Mouse (Mus musculus): ENCODE measurements around the gene Npas3.

Npas3 gene

DNA sequence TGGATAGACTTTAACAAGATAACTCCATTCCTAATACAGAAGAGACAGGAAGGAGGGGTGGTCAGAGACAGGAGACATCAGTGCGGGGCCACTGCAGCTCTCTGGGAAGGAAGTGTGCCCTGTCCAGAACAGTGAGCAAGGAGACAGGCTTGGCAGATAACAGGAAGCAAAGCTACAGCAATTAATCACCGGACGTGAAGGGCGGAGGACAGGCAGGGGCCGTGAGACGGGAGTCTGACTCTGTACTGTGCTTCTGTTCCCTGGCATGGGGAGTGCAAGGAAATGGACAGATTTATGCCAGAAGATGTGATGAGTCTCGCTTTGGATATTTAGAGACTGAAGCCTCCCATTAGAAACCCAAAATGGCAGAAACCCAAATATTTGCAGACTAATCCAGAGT lies 47.3 kb downstream of the Npas3 start:
- DNase-seq (ENCODE audit: low spot score): no peak

DNA sequence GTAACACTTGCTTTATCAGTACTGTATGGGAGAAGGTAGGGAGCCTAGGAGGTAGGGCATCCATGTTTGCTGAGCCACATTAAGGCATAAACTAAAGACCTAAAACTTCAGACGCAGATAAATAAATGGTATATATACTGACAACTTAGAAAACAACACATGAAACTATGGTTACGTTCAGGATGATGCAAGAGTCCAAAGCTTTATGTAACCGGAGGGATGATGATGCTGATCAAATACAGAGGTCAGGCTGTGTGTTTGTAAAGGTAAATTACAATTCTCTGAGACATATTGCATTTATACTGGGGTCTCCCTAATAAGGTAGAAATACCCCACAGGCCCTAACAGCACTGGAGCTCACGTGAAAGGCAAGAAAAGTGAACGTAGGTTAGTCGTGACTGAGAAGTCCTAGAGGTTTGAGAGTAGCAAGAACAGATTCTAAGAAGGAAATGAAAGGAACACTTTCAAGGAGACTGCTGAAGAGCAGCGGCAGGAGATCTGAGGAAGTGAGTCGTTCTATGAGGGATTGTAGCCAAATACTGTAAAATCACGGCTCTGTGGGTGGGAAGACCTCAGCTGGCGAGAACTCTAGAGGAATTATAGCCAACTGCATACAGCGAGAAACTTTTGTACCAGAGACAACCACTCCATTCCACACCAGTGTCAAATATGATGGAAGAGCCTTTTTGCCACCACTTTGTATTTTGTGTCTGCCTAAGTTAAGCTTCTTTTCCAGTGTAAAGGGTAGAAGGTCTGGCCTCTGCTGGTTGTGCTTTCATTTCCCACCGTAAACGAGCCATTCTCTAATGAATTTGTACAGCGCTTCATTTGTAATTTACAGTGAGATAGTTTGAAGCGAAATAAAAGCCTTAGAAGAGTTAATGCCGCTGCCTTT lies 49.7 kb downstream of the Npas3 start:
- DNase-seq (ENCODE audit: low spot score): no peak

DNA sequence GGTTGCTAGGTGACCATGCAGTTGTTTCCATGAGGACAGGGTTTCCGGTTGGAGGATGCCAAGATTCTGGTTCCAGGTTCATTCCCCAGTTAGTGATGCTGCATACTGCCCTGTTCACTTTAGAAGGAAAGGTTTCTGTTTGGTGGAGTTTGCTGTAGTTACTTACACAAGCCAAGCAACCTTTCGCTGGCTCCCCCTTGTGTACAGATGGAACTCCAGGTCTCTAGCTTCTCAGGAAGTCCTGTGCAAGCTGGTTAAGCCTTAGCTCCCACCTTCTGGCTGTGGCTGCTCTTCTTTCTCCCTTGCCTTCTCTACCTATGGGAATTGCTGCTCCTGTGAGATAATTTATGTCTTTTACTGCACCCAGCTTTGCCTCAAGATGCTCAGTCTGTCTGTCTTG lies 52.5 kb downstream of the Npas3 start:
- DNase-seq (ENCODE audit: low spot score): peak; percentile 61

DNA sequence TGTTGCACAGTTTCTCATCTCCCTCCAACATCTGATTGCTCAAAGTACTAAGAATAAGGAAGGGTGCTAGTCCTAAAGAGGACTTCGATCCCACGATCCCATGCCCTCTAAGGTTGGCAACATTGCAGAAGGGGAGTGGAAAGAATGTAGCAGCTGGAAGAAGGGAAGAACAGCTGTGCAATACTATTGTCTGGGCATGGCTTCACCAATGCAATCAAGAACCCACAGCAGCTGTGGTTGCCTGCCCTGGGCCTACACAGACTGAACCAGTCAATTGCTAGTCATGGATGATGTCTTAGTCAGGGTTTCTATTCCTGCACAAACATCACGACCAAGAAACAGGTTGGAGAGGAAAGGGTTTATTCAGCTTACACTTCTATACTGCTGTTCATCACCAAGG lies 53.7 kb downstream of the Npas3 start:
- no peak for DNase-seq (ENCODE audit: low spot score)

DNA sequence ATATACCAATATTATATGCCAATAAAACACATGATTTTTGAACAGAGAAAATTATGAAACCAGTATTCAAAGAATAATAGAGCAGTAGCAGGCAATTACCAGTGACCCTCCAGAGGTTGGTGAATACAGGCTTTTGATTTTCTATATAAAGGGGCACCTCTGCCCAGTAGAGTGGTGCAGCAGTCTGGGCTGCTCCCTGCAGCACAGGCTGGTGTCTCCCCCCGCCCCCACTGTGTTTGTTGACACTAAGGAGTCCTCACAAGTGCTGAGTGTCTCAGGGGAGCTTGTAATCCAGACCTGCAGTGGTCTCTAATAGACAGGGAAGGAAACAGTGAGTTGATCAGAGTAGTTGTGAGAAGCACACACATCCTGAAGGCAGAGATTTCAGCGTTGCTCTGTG lies 68.2 kb downstream of the Npas3 start:
- peak; percentile 42 for DNase-seq (ENCODE audit: low spot score)

DNA sequence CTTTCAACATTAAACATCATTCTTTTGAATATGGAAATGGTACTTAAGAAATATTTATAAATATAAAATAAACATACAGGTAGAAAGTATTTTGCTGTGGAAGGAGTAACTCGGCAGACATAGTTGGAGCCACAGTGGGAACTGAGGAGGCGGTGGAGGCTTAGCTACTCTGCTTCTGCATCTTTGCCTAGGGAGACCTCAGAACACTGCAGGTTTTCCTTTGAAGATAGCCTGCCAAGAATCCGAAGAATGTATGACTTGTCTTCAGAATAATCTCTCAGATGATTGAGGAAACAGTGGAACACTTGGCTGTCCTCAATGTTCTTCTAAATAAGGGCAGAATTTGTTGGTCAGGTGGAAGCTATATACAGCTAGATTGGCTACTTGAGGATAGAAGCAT lies 69.3 kb downstream of the Npas3 start:
- DNase-seq (ENCODE audit: low spot score): no peak

DNA sequence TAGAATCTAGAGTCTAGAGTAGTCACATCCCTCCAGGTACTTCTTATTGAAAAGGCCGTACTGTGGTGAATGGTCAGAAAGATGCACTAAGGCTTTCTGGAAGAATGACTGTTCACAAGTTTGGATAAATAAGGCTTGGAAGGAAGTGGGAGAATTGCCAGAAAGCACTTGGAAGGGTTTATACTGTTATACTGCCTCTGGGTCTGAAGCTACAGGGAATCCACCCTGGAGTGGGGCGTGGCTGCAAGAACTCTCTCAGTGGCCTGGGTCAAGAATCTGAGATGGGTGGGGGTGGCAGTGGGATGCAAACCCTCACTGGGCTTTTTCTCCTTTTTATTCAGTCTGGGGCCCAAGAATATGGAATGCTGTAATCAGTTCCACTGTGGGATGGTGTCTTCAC lies 72.0 kb downstream of the Npas3 start:
- DNase-seq (ENCODE audit: low spot score): no peak

DNA sequence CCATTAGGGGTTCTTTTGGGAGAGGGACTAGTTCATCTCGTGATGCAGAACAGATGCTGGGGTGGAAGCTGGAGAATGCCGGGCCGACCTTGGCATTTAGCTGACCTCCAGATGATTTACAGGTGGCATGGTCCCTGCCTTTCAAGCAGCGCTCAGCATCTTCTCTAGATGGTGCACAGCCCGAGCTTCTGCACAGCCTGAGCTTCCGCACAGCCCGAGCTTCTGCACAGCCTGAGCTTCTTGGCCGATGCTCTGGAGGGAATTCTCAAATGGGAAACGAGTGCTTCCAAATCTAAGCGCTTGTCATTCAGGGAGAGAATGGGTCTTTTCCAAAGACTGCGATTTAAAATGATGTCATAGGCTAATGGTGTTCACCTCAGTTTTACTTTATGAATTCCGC lies 72.5 kb downstream of the Npas3 start:
- DNase-seq (ENCODE audit: low spot score): no peak

DNA sequence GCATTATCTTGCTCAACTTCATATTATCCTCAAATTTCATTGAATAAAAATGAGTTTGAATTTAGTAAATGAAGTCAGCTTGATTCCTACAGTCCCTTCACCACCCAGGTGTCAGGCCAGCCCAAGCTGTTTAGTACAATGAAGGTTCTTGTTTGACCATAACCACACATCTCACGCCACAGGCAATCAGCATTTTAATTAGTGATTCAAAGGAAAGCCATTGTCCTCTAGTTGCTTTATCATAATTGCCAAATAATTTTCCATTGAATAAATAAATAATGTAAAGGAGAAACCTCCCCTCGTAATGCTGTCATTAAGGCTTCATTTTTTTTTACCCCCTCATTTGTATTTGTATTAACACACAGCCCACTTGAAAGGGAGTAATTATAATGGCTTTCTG lies 73.5 kb downstream of the Npas3 start:
- peak; percentile 59 for DNase-seq (ENCODE audit: low spot score)

DNA sequence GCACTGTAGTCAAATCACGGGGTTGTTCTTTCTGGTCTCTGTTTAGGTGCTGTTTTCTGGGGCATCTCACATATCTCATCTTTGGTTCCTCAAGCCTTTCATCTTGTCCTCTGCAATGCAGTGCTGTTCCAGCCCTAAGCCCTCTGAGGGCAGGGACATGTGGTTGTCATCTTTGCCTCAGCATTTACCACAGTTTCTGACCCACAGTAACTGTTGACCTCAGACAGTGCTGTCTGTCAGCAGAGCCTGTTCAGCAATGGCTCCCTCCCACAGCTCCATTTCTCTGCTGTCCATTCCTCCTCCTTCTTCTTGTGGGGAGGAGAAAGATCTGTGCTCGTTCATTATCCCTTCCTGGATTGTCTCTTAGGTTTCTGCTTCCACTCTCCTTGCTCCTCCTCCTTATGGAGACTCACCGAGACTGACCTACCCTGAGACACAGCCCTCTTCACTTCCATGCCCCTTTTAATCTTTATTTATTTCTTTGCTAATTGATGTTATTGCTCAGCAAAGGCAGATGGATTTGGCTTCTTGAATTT lies 79.2 kb downstream of the Npas3 start:
- no peak for DNase-seq (ENCODE audit: low spot score)

DNA sequence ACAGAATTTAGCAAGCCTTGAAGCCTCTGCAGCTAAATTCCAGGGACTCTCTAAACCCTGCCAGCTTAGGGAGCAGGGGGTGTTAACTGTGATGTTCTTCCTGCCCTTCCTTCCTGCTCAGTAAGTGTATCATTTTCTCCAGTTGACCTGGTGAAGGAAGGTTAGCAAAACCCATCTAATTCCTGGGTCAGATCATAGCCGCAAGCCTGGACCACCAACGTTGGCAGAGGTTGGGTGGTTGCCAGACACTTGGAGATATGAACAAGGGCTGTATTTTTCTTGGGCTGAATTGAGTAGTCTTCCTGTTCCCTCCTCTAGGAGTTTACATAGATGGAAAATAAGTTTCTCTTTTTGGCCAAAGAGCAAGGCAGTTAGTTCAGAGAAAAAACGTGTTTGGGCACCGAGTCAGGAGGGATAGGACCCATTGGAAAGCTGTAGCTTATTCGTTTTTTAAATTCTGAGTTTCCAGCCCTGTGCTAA lies 79.8 kb downstream of the Npas3 start:
- DNase-seq (ENCODE audit: low spot score): no peak

DNA sequence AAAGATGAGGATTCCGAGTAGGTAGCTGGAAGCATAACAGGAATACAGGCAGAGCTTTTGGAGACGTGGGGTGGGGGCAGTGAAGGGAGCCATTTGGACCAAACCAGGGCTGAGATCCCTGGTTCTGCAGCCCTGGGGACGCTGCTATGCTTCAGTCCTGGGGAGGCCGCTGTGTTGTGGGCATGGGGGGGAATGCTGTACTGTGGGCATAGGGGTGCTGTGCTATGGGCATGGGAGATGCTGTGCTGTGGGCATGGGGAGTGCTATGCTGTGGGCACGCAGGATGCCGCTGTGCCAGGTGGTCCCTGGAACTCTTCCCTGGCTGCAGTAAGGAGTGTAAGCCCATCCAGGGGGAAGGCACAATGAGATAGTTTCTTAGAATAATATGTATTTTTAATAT lies 81.7 kb downstream of the Npas3 start:
- no peak for DNase-seq (ENCODE audit: low spot score)

DNA sequence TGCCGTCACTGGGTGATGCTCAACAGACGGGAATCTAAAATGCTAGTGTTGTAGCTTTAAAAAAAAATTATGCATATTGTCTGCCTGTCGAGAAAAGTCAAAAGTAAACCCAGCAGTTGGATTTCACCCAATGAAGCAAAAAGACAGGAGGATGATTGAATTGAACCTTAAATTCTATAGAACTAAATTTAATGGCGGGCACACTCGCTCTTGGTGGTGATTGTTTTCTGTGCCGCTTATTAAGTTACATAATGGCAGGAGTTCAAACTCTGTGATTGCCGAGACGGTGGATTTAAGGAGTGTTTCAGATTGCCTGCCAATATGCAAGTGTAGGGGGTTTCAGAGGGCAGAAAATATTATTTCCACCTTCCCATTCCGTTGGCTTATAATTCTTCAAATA lies 82.9 kb downstream of the Npas3 start:
- DNase-seq (ENCODE audit: low spot score): no peak

DNA sequence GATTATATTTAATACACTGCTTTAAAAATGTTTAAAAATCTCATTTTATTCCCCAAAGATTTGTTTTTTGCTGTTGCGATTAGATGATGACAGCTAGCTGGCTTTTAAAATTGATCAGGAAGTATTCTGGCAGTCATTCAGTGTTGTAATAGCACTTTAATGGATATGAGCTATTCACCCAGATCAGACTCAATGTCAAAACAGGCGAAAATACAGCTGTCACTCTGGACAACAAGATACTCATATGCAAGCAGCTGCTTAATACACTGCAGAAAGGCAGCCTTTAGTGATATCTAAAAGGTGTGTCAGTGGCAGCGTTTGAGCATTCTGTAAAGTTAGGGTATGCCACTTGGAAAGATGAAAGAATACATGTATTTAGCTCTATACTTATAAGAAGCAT lies 83.3 kb downstream of the Npas3 start:
- DNase-seq (ENCODE audit: low spot score): no peak

DNA sequence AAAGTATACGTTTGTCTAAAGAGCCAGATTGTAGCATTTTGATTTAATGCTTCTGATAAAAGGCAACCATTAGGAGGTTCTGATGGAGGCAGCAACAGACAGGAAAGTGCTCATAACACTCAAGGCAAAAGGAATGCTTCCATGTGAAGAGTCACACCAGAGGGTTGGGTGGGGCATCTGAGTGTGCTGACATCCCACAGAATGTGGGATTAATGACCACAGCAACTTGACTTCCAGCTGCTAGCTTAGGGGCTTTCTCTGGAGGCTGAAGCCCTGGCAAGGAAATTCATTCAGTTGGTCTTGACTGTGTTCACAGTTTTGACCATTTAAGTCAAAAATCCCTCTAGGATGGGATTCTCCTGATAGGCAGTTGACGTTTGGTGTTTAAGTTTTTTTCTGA lies 84.8 kb downstream of the Npas3 start:
- DNase-seq (ENCODE audit: low spot score): no peak

DNA sequence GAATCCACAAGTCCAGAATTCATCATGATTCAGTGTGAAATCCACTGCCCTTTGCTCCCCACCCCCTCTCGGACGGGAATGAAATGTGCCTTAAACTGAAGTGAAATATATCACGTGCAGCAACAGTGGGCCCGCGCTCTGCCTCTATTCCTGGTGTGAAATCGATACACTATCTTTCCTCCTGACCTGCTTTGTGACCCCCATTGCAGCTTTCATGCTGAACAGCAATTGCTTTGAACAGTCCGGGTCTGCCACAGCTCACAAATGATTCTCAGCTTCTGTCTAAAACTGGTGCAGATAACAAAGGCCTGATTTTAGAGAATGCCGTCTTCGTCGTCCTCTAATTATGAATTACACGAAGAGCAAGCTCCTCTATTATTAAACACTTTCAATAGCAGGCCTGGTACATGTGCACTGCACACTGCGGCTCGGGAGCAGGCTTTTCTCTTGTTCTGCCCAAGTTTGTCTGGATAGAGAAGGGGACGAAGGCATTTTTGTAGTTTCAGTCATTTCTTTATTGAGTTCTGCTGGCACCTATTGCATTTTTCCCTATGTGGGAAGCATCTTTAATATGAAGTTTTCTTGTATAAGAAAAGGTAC lies 90.0 kb downstream of the Npas3 start:
- peak; percentile 70 for DNase-seq (ENCODE audit: low spot score)

DNA sequence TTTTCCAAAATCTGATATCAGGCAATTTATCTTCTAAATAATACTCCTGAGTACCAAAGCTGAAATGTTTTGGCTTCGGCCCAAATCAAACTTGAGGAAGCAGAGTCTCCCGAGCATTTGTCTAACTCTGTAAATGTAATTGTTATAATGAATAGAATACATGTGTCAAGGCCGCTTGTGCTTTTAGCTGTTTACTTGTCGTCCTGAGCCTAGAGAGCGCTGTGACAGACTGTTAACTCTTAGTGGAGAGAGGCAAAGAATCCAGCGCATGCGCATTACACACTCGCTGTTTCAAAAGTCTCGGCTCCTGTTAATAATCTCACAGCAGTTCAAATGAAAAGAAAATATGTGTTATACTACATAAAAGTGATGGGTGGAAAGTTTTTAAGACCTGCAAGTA lies 94.3 kb downstream of the Npas3 start:
- peak; percentile 55 for DNase-seq (ENCODE audit: low spot score)

DNA sequence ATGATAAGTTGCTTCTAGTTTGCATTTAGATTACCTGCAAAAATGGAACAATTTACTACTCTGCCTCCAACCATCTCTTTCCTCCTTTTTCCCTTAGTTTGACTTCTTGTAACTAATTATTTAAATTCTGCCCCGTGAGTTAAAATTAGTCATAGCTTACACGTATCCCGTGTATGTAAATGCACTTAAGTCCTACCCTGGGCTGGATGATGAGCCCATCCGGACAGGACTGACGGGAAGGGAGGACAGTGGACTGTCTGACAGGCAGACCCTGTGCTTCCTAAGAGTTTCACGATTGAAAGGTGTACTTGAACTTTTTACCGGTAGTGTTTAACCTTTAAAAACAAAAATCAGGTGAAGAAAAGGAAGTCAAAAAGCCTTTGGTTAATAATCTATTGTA lies 103.4 kb downstream of the Npas3 start:
- no peak for DNase-seq (ENCODE audit: low spot score)

DNA sequence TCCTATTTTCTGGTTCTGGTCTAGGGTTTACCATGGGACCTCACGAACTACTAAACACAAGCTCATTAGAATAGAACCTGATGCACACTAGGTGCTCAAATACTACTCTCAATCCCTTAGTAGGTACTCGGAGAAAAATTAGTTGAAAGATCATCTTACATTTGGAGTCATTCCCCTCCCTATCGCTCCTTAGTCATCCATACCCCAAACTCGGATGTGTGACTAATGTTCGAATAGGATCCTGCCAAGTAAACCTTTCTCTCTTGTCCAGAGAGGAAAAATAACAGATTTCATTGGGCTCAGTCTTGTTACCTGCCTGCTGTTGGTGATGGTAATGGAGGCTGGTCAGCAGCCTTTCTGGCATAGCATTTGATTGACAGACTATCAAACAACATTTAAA lies 117.3 kb downstream of the Npas3 start:
- no peak for DNase-seq (ENCODE audit: low spot score)

DNA sequence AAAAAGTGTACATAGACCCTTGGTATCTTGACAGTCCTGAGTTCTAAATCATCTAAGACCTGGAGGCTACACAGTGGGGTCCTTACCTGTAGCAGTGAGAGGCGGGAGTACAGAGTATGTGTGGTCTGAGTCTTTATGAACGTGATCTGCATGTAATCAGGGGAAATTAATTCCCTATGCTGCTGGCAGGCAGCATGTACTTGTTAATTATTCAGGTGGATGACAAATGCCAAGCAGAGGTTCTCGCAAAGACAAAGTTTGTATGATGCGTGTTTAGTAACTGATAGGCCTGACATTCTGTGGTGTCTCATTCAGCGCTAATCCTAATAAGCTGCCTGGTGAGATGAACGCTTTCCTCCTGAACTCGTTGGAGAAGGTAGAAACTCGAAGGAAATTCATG lies 136.4 kb downstream of the Npas3 start:
- DNase-seq (ENCODE audit: low spot score): no peak

DNA sequence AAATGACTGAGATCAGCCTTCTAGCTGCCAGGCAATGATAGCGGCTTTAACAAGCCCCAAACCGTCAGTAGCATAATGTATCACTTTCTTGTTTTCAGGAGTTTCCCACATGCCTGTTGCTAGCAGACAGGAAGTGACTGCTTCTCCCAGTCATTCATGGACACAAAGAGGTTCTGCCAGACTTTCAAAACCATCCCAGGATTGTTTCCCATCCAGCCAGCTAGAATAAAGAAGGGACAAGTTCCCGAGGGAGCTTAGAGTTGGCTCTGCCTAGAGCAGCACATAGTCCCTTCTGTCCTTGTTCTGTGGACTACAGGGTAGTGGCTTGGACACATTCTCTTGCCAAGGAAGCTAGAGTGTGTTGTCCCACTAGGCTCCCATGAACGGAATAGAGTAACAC lies 157.4 kb downstream of the Npas3 start:
- no peak for DNase-seq (ENCODE audit: low spot score)

DNA sequence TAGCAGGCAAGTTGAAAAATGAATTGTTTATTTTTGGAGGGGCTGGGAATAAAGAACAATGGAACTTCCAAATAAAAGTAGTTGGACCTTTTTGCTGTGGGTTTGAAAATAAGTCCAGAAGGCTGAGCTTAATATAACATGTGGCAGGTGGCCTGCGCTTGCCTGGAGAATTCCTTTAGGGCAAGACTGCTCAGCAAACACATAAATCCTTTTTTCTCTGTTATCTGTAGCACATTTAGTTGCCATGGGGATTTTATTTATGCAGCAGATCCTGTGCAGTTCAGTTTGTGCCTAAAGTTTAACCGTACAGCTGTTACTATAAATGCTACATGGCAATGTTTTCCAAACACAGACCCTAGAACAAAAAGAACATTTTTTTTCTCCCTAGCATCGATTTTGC lies 159.3 kb downstream of the Npas3 start:
- DNase-seq (ENCODE audit: low spot score): no peak

DNA sequence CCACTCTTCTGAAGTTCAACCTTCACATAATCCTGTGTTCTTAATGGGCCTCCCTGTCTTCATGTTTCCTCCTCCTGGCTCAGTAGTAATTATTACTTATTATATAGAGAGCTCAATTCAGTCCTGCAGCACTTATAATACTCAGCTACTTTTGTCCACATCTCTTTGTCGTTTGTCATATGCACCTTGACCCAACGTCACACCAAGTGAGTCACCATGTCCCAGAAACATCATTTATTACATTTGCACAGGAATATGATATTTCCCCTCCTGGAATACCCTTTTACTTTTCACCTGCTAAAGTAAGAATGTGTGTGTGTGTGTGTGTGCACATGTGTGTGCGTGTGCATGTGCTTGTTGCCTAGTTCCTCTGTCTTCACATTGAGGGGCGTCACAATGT lies 161.2 kb downstream of the Npas3 start:
- DNase-seq (ENCODE audit: low spot score): no peak

DNA sequence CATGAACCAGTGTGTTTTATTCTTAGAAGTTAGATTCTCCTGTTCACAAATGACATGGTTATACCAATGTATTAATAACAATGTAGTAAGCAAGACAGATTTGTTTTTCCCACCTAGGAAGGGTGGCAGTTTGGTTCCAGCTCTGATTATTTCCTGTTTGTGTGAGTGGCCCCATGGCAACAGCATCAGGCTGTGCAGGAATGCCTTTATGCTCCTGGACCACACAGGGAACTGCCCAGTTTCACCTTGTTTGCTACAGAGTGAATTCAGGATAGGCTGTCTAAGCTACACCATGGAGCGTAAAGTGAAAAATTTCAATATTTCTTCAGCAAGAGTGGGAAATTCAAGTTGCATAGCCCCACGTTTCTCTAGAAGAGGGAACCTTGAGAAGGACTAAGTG lies 162.2 kb downstream of the Npas3 start:
- no peak for DNase-seq (ENCODE audit: low spot score)
